Mouse (Mus musculus) effector memory CD4-positive, alpha-beta T cell, adult 7 months (primary cell): ENCODE data around the gene Dnase2a. TPM values are rescaled to one million over a fixed set of nuclear protein-coding genes. Genes with fewer than 3 reads are reported as not detected.

Experiments
- polyA plus RNA-seq: library from polyadenylated mRNA; unstranded; fragments of 100-300 nt; shearing (Covaris generic); gene quantifications from one replicate; pipeline ENCODE4 v1.2.1, GENCODE M21; 2017

The Dnase2a gene
- polyA plus RNA-seq: 7.4 TPM

DNA sequence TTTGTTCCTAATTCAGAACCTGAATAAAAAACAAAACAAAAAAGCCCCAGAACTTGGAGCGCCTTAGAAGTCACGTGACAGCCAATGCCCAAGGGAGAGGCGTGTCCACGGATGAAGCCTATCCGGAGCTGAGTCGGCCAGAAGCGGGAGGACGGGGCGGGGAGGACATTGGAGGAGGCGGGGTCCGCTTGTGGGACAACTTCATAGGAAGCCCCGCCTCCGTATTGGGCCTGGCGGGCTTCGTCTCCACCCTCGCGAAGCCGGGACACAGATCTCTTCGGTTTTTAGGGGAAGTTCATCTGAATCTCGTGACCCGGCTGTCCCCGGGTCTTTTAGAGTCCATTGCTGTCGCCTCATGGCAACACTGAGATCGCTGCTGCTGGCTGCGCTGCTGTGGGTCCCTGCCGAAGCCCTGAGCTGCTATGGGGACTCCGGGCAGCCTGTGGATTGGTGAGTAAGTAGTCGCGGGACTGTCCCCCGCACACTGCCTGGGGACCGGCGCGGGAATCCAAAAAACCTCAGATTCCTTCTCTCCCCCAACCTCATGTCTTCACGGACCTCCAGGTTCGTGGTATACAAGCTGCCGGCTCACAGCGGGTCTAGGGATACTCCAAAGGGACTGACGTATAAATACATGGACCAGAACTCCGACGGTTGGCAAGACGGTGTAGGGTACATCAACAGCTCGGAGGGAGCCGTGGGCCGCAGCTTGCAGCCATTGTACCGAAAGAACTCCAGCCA lies at the start of gene Dnase2a:
Gene Dnase2a (plus strand): TSS at position 140 of the 741 bp plus-strand sequence.

DNA sequence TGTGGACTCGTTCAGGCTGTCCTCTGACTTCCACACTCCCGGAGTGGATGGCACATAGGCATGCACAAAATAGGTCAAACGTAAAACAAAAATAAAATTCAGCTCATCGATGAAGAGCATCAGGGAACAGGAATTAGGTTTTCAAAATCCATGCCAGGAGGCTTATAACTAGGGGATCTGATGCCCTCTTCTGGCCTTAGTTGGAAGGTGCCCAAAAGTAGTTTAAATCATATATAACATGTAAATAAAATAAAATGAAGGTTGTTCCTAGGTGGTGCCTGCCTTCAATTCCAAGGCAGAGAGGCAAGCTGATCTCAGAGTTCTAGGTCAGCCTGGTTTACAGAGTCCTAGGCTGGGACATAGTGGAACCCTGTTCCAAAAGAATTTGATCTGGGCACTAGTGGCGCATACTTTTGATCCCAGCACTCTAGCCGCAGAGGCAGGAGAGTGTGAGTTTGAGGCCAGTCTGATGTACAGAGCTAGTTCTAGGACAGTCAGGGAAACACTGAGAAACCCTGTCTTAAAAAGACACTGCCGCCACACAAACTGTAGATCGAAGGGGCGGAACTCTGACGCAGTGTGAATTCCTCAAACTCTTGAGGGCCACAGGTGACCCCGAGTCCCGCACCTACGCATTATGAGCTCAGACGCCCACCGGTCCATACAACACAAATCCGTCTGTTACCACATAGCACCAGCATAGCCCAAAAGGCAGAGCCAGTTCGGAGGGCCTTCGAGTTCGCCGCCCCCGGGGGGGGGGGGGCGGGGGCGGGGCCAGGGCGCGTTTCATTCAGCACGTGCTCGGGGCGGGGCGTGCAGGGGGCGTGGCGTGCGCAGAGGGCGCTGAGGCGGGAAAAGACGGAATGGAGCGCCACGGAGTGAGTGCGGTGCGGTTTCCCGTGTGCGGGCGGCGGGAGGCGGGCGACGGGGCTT lies 36.7 kb upstream of the Dnase2a start, which contains the start of gene Syce2:
Gene Syce2 (plus strand): TSS at position 736 of the 933 bp plus-strand sequence.

GRCm38 (mm10) chr8:84893709-84894134 lies 14.6 kb upstream of the Dnase2a start, which contains the start of gene Gcdh:
TSS of gene Gcdh (minus strand) at chr8:84893921.

GRCm38 (mm10) chr8:84901752-84902151 lies 6.6 kb upstream of the Dnase2a start, which contains the start of gene Klf1:
TSS of gene Klf1 (plus strand) at chr8:84901928.

DNA sequence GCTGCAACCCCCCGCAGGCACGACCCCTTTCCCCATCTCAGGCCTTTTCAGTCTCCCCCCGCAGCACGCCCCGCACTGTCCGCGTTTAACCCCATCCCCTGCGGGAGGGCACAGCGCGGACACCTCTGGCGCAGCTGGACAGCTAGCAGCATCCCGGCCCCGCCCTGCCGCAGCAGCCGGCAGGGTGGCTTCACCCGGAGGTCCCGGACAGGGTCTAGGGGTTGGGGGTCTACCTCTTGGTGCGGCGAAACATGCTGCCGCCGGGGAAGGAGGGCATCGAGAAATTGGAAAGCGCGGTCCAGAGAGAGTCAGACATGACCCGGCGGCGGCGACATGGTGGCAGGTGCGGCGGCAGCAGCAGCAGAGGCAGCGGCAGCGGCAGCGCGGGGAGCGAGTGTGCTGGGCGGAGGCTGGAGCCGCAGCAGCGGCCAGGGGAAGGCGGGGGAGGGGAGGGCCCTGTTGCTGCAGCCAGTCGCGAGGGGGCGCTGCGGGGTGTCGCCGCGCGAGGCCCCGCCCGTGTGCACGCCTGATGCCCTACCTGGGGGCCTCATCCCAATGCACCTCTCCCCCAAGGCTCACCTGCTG lies 28.7 kb downstream of the Dnase2a start, which contains the start of gene Mast1:
Gene Mast1 (minus strand): TSS at position 398 of the 585 bp plus-strand sequence.

DNA sequence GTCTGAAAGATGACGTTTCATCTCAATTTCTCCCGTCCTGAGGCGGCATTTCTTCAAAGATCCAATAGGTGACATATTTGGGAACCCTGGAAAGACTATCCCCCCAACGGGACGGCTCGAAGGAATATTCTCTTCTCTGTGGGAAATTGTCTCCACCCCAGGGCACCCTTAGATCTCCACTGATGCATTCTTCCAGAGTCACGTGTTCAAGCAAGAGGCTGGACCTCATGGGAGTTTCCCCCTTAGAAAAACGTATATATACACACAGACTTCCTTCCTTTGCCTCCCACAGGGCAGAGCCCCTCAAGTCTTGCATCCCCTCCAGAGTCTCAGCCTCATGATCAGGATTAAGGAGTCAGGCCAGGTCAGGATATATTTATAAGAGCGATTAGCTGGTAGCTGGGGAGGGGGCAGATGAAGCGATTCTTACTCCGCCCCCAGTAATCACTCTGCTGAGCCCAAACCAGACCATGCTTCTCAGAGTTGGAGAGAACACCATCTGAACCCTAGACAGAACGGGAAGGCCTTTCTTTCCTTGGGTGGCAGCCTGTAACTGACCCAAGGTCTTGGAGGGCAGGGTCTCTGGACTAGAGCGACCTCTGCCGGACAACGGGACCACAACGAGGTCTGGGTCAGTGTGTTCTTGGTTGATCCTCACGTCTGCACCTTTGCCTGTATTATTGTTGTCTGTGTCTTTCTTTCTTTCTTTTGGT lies 38.3 kb downstream of the Dnase2a start, which contains the start of gene Rtbdn:
Gene Rtbdn (plus strand): TSS at position 464 of the 713 bp plus-strand sequence.

GRCm38 (mm10) chr8:84969241-84970134 lies 61.1 kb downstream of the Dnase2a start, which contains the start of the genes Gm49661, Prdx2 and Rnaseh2a:
TSS of gene Gm49661 (minus strand) at chr8:84969433.
TSS of gene Prdx2 (plus strand) at chr8:84969587.
TSS of gene Rnaseh2a (minus strand) at chr8:84969767.

Other genes with a start within 250 kb of the Dnase2a start
- gene Ier2, start 245.7 kb upstream of the Dnase2a start, polyA plus RNA-seq: 936 TPM
- gene Trmt1, start 222.3 kb upstream of the Dnase2a start, polyA plus RNA-seq: 57.7 TPM
- 15.1 TPM for gene Nacc1, start 220.7 kb upstream of the Dnase2a start, polyA plus RNA-seq
- not detected for gene Lyl1, start 207.1 kb upstream of the Dnase2a start, polyA plus RNA-seq
- gene G430095P16Rik, start 185.6 kb upstream of the Dnase2a start, polyA plus RNA-seq: 7.6 TPM
- 6.2 TPM for gene Nfix, start 108.2 kb upstream of the Dnase2a start, polyA plus RNA-seq
- 2.1 TPM for gene Dand5, start 85.7 kb upstream of the Dnase2a start, polyA plus RNA-seq
- gene Gadd45gip1, start 77.0 kb upstream of the Dnase2a start, polyA plus RNA-seq: 23.3 TPM
- gene Rad23a, start 67.9 kb upstream of the Dnase2a start, polyA plus RNA-seq: 132 TPM
- 572 TPM for gene Calr, start 61.6 kb upstream of the Dnase2a start, polyA plus RNA-seq
- 70.0 TPM for gene Farsa, start 51.6 kb upstream of the Dnase2a start, polyA plus RNA-seq
- 4.4 TPM for gene Syce2, start 36.4 kb upstream of the Dnase2a start, polyA plus RNA-seq
- 18.6 TPM for gene Gcdh, start 14.6 kb upstream of the Dnase2a start, polyA plus RNA-seq
- not detected for gene Klf1, start 6.6 kb upstream of the Dnase2a start, polyA plus RNA-seq
- 0.50 TPM for gene Mast1, start 28.8 kb downstream of the Dnase2a start, polyA plus RNA-seq
- not detected for gene Rtbdn, start 38.4 kb downstream of the Dnase2a start, polyA plus RNA-seq
- gene Gm49661, start 60.9 kb downstream of the Dnase2a start, polyA plus RNA-seq: not detected
- gene Prdx2, start 61.0 kb downstream of the Dnase2a start, polyA plus RNA-seq: 100 TPM
- 47.0 TPM for gene Rnaseh2a, start 61.2 kb downstream of the Dnase2a start, polyA plus RNA-seq
- 5,448 TPM for gene Junb, start 70.2 kb downstream of the Dnase2a start, polyA plus RNA-seq
- 17.0 TPM for gene Hook2, start 82.0 kb downstream of the Dnase2a start, polyA plus RNA-seq
- not detected for gene Best2, start 106.0 kb downstream of the Dnase2a start, polyA plus RNA-seq
- gene Asna1, start 116.7 kb downstream of the Dnase2a start, polyA plus RNA-seq: 27.0 TPM
- 176 TPM for gene Trir, start 118.3 kb downstream of the Dnase2a start, polyA plus RNA-seq
- 27.4 TPM for gene Tnpo2, start 128.4 kb downstream of the Dnase2a start, polyA plus RNA-seq
- gene Fbxw9, start 151.5 kb downstream of the Dnase2a start, polyA plus RNA-seq: 4.4 TPM
- gene Gm5741, start 159.4 kb downstream of the Dnase2a start, polyA plus RNA-seq: not detected
- gene Dhps, start 163.2 kb downstream of the Dnase2a start, polyA plus RNA-seq: 89.9 TPM
- 122 TPM for gene Wdr83os, start 172.2 kb downstream of the Dnase2a start, polyA plus RNA-seq
- gene Wdr83, start 172.7 kb downstream of the Dnase2a start, polyA plus RNA-seq: 14.5 TPM
- gene Man2b1, start 174.7 kb downstream of the Dnase2a start, polyA plus RNA-seq: 100 TPM
- gene Zfp791, start 214.5 kb downstream of the Dnase2a start, polyA plus RNA-seq: not detected
- 0.27 TPM for gene Cks1brt, start 243.4 kb downstream of the Dnase2a start, polyA plus RNA-seq